9 mouse cellular contexts compared by ENCODE assay signal in the genomic region with DNA sequence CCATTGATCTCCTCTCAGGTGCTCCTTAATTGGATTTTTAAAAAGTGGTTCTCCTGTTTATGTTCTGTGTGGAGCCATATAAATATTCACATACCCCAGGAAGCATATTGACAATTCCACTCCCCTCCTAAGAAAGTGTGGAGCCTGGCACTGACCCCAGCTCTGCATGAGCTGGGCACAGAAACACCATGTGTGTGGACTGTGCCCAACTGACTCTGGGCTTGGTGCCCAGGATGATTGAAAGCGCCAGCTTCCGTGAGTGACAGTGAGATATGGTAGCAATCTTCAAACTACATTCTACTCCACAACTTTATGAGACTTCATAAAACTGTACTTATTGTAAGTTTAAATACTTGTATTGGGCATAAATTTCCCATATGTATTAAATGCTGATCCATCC. TPM values are rescaled to one million over a fixed set of nuclear protein-coding genes. Genes with fewer than 3 reads are reported as not detected.
DNase-seq lines count a peak whose midpoint lies in the region; ATAC-seq lines count a peak whose summit lies in the region.
"Had no signal": no experiment of that assay in that cellular context is flagged by ENCODE, and none has a peak within 500 bp of the region (broad histone marks: within the 10 kb centered on the region; RNA-seq: fewer than 3 reads in every experiment).

No protein-coding gene starts in this region.

- H3K27me3 ChIP-seq in liver, embryonic 11.5 days (replicated peaks; ENCODE audit: control insufficient read depth, insufficient read depth, low read length), result no peaks in the 10 kb centered on the region

- intact Hi-C loops in heart, postnatal 25 days (cut with DNase I), result no loop called here
- intact Hi-C loops in left cerebral cortex, postnatal 14 days (cut with DNase I), result no loop called here

- WGBS in liver, embryonic 11.5 days, result 86% methylated on average over 2 of the region's 2 CpGs

- no peak overlapping the region for H3K27ac ChIP-seq in liver, embryonic 11.5 days (ENCODE audit: low read depth, low read length)

- H3K4me3 ChIP-seq in liver, embryonic 11.5 days (ENCODE audit: low read depth, low read length), result no peak overlapping the region

- H3K9me3 ChIP-seq in liver, embryonic 11.5 days (ENCODE audit: control insufficient read depth, low read length), result no peaks in the 10 kb centered on the region

- H3K4me2 ChIP-seq in liver, embryonic 11.5 days, result no peak overlapping the region
- H3K4me2 ChIP-seq: lung, embryonic 14.5 days had no signal

- no peaks in the 10 kb centered on the region for H3K4me1 ChIP-seq in liver, embryonic 11.5 days (replicated peaks; ENCODE audit: control insufficient read depth, insufficient read depth, low read length)

- DNase-seq in heart, adult 11 months, result peak; percentile 90
- no peak for DNase-seq in heart, postnatal 25 days (ENCODE audit: low spot score)
- peak; percentile 47 to 54 for DNase-seq in right cerebral cortex, postnatal 10 days (ENCODE audit: low spot score in 2 of 2)
- no peak for DNase-seq in right cerebral cortex, adult 18-20 months
- peak; percentile 31 to 59 for DNase-seq in gastrocnemius, adult 8-10 months (ENCODE audit: low spot score in 2 of 2)
- DNase-seq in skeletal muscle tissue, adult 2 months (ENCODE audit: low read depth, low spot score), result peak; percentile 58
- DNase-seq in left cerebral cortex, postnatal 14 days (ENCODE audit: low spot score in 2 of 2), result no peak
- no peak for DNase-seq in liver, embryonic 11.5 days (ENCODE audit: low spot score)
- DNase-seq: lung, embryonic 14.5 days had no signal

- H3K36me3 ChIP-seq in liver, embryonic 11.5 days (ENCODE audit: control insufficient read depth, insufficient read depth, low read length), result no peaks in the 10 kb centered on the region

- ATAC-seq in liver, embryonic 11.5 days (replicated peaks; ENCODE audit: low FRiP score), result no peak

- H3K9ac ChIP-seq in liver, embryonic 11.5 days (ENCODE audit: low read depth, low read length), result no peak overlapping the region
- H3K9ac ChIP-seq: lung, embryonic 14.5 days had no signal

RNA-seq across cellular contexts. Expression of a gene that starts 35.4 kb away (rescaled TPM):
- total RNA-seq in heart, postnatal 25 days (2021), result 10 to 100 TPM; 28.6 to 29.5 TPM
- total RNA-seq in gastrocnemius, adult 8-10 months (2022), result 10 to 100 TPM; 17.4 to 22.7 (median 20.4) TPM
- total RNA-seq in left cerebral cortex, postnatal 14 days (2021), result 10 to 100 TPM; 25.2 to 29.1 TPM
- 4.3 and 5.6 TPM in 2 replicates for polyA plus RNA-seq in liver, embryonic 11.5 days (2014; fragmentation: Nextera tagmentation; extraction: Ambion mirVana)

RNA-seq across cellular contexts. Expression of a gene that starts 39.8 kb away (rescaled TPM):
- 10 to 100 TPM; 28.1 to 37.9 TPM for total RNA-seq in heart, postnatal 25 days (2021)
- total RNA-seq in gastrocnemius, adult 8-10 months (2022), result 1 to 10 TPM in 3 of 4 experiments, under 1 TPM in 1; 0.58 to 3.8 (median 1.5) TPM
- total RNA-seq in left cerebral cortex, postnatal 14 days (2021), result 10 to 100 TPM; 13.9 to 17.7 TPM
- polyA plus RNA-seq in liver, embryonic 11.5 days (2014; fragmentation: Nextera tagmentation; extraction: Ambion mirVana), result 109 and 115 TPM in 2 replicates

Comparison
In these comparisons a context has a peak if more than half of its experiments do, and no peak if none do; other contexts are left out.
1. DNase-seq: peak in heart, adult 11 months (single experiment), right cerebral cortex, postnatal 10 days (2 of 2), gastrocnemius, adult 8-10 months (2 of 2) and skeletal muscle tissue, adult 2 months (single experiment); none in heart, postnatal 25 days (single experiment), right cerebral cortex, adult 18-20 months (single experiment), left cerebral cortex, postnatal 14 days (0 of 2) and liver, embryonic 11.5 days (single experiment).